Mouse (Mus musculus): ENCODE data around the gene Pten.
A peak's percentile ranks its signal among the peaks of the same experiment; 100 is the strongest.

The Pten gene

DNA sequence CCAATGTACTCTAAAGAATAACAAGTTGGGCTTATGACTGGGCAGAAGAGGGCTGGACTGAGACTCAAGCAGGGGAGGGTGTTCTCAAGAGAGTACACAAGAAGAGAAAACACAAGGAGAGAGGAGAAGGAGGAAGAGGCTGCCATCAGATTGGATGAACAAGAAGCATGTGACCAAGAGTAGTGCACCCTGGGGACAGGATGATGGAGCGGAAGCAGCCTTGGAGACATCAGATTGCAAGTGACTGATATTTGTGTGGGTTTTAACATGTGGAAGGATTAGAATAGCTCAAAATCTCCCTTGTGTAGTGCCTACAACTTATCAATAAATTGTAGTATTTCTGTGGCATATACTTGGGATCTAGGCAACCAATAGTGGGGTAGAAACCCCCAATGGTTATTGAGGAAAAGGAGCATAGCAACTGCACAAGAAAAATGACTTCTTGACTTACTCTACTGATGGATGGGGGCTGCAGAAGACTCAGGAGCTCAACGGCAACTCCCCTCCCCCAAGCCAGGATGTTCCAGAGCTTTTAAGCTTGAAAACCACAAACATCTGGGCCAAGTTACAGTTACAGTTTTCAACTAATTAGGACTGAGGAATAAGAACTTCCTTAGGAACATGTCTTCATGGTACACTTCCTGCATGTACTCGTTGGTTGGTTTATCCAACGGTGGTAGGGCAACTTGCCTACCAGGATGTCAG, 16.5 kb upstream of the Pten start:
- H3K4me1 ChIP-seq (replicated peaks; ENCODE audit: low read depth, low read length), result peaks cover 11% of the 10 kb centered on the region
- no peak overlapping the region for H3K4me3 ChIP-seq (replicated peaks; ENCODE audit: low read length)
- no peaks in the 10 kb centered on the region for H3K36me3 ChIP-seq (ENCODE audit: insufficient read depth, low read length)
- no peaks in the 10 kb centered on the region for H3K27me3 ChIP-seq (ENCODE audit: insufficient read depth, low read length)
- no peaks in the 10 kb centered on the region for H3K9me3 ChIP-seq (ENCODE audit: low read length)
- TF ChIP-seq CTCF (conservative IDR thresholded peaks at IDR 0.05; ENCODE audit: low read length) (no peak), NANOG (IDR thresholded peaks at IDR 0.05; ENCODE audit: borderline replicate concordance, low read length) (no peak), POU5F1 (IDR thresholded peaks at IDR 0.05; ENCODE audit: borderline replicate concordance, low read length) (no peak)

DNA sequence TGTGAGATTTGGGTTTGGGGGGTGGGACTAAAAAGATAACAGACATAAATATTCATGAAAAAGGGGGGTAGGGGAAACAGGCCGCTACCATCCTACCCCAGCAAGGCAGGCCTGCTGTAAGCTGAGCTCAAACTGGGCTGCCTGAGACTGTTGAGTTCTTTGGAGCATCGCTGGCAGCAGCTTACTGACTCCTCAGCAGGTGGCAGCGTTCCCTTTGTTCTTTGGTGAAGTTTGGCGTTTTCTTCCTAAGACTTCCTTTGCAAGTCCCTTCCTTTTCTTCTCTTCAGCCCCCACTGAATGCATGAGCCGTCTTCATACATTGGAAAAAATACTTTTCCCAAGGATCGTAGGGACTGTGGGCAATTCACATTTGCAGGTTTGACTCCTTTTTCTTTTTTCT, 7.9 kb upstream of the Pten start:
- no peaks in the 10 kb centered on the region for H3K36me3 ChIP-seq (ENCODE audit: insufficient read depth, low read length)
- H3K27me3 ChIP-seq (ENCODE audit: insufficient read depth, low read length), result no peaks in the 10 kb centered on the region
- H3K4me3 ChIP-seq (replicated peaks; ENCODE audit: low read length), result 0 out of 2 replicates have a peak overlapping the region, but pooled peaks have one; percentile 4
- peaks cover 24% of the 10 kb centered on the region for H3K4me1 ChIP-seq (replicated peaks; ENCODE audit: low read depth, low read length)
- TF ChIP-seq CTCF (conservative IDR thresholded peaks at IDR 0.05; ENCODE audit: low read length) (no peak), NANOG (IDR thresholded peaks at IDR 0.05; ENCODE audit: borderline replicate concordance, low read length) (no peak), POU5F1 (IDR thresholded peaks at IDR 0.05; ENCODE audit: borderline replicate concordance, low read length) (no peak)
- no peaks in the 10 kb centered on the region for H3K9me3 ChIP-seq (ENCODE audit: low read length)

DNA sequence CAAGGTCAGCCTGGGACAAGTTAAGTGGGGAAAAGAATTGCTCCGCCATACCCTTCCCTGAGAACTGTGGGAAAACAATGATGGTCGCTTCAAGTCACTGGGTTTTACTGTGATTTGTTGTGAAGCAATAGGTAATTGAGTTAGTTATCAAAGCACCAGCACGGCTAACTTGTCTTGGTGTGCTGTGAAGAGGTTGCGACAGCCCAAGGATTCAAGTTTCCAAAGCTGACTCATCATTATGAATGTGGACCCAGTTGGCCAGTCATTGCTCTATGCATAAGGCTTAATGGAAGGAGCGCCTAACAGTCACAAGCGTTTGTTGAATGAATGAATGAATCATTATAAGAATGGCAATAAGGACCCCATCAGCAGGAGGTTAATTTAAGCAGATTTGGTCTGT, 4.9 kb upstream of the Pten start:
- TF ChIP-seq CTCF (conservative IDR thresholded peaks at IDR 0.05; ENCODE audit: low read length) (no peak), NANOG (IDR thresholded peaks at IDR 0.05; ENCODE audit: borderline replicate concordance, low read length) (no peak), POU5F1 (IDR thresholded peaks at IDR 0.05; ENCODE audit: borderline replicate concordance, low read length) (no peak)
- H3K27me3 ChIP-seq (ENCODE audit: insufficient read depth, low read length), result no peaks in the 10 kb centered on the region

DNA sequence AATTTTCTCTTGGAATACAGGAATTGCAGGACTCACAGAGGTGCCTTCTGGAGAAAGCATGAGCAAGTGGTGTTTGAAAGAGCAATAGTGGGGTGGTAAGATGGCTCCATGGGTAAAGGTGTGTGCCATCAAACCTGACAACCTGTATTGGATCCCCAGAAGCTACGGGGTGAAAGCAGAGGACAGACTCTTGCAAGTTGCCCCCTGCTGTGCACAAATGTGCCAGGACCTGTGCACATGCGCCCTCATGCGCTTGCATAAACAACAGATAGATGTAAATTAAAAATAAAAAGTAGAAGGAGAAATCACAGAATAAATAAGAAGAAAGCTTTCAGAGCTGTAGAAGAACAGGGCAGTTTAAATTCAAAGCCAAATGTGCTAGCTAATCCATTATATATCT, 3.9 kb upstream of the Pten start:
- Histone ChIP-seq H3K27me3 (ENCODE audit: insufficient read depth, low read length) (no peaks in the 10 kb centered on the region), H3K4me1 (replicated peaks; ENCODE audit: low read depth, low read length) (peaks cover 36% of the 10 kb centered on the region), H3K9me3 (ENCODE audit: low read length) (no peaks in the 10 kb centered on the region), H3K4me3 (replicated peaks; ENCODE audit: low read length) (no peak overlapping the region), H3K36me3 (ENCODE audit: insufficient read depth, low read length) (no peaks in the 10 kb centered on the region)
- no peak for TF ChIP-seq POU5F1 (IDR thresholded peaks at IDR 0.05; ENCODE audit: borderline replicate concordance, low read length)
- no peak for TF ChIP-seq NANOG (IDR thresholded peaks at IDR 0.05; ENCODE audit: borderline replicate concordance, low read length)
- no peak for TF ChIP-seq CTCF (conservative IDR thresholded peaks at IDR 0.05; ENCODE audit: low read length)

More for the DNA sequence above, 4.9 kb upstream of the Pten start:
- H3K4me3 ChIP-seq (replicated peaks; ENCODE audit: low read length), result no peak overlapping the region
- no peaks in the 10 kb centered on the region for H3K36me3 ChIP-seq (ENCODE audit: insufficient read depth, low read length)
- no peaks in the 10 kb centered on the region for H3K9me3 ChIP-seq (ENCODE audit: low read length)
- peaks cover 36% of the 10 kb centered on the region for H3K4me1 ChIP-seq (replicated peaks; ENCODE audit: low read depth, low read length)

DNA sequence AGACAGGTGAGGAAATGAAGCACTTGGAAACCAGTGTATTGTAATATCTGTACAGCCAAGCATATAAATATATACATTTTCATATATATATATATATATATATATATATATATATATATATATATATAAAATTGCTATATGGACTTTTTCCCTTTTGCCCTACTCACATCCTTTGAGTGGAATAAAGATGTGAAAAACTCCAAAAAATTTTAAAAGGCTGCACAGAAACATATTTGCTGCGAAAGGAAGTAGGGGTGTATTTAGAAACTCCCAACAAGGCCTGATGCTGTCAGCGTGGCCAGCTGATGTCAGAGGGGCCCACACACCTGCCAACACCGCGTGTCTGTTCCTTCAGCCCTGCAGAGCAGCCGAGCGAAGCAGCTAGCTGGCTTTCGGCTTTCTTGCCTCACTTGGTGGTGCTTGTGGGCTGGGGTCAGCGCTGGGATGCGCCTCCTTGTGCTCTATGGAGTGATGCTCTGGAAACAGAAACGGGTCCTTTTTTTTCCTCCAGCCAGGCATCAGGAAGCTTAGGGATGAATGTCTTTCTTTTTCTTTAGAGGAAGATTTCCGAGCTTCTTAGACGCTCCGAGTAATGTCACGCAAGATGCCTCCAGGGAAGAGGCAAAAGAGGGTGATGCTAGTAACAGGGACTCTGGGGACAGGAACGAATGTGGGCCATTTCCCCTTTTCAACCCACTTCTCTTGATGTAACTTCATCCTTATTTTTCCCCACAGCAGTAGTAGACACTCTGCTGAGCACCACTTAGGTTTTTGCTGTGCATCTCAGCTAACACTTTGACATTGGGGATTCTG, 2.9 kb upstream of the Pten start:
- Histone ChIP-seq H3K9me3 (ENCODE audit: low read length) (no peaks in the 10 kb centered on the region), H3K4me1 (replicated peaks; ENCODE audit: low read depth, low read length) (peaks cover 31% of the 10 kb centered on the region), H3K4me3 (replicated peaks; ENCODE audit: low read length) (peak overlapping the region; percentile 90), H3K27me3 (ENCODE audit: insufficient read depth, low read length) (no peaks in the 10 kb centered on the region), H3K36me3 (ENCODE audit: insufficient read depth, low read length) (peaks cover 3% of the 10 kb centered on the region)
- no peak for TF ChIP-seq CTCF (conservative IDR thresholded peaks at IDR 0.05; ENCODE audit: low read length)
- no peak for TF ChIP-seq NANOG (IDR thresholded peaks at IDR 0.05; ENCODE audit: borderline replicate concordance, low read length)
- TF ChIP-seq POU5F1 (IDR thresholded peaks at IDR 0.05; ENCODE audit: borderline replicate concordance, low read length), result no peak

DNA sequence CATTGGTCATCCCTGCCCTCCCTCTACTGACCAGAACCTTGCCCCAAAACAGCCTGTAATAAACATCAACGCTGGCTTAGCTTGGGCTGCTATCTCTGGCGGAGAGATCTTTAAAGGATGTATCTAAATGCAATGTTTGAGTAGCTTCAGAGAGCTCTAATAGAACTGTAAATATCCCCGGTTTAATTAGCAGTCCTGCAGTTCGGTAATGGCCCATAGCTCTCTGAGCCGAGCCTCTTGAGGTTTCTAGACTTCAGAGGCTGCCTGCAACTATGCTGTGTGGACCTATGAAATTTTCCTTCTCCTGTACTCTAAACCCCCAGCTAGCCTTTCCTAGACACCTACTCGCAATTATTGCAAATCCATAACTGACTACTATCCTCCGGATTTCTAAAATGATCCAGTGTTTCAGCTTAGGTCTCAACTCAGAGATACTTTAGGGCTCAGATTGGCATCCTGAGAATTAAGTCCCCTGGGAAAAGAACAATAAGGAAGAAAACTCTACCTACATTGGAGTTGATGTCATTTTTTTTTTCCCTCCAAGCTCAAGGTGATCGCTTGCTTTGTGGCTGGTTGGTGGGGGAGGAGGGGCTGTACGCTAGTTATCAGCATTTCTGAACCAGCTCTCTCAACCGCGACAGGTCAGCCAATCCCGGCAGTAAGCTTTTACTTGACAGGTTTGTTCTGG, 2.0 kb upstream of the Pten start:
- no peaks in the 10 kb centered on the region for H3K27me3 ChIP-seq (ENCODE audit: insufficient read depth, low read length)
- no peaks in the 10 kb centered on the region for H3K9me3 ChIP-seq (ENCODE audit: low read length)
- peaks cover 33% of the 10 kb centered on the region for H3K4me1 ChIP-seq (replicated peaks; ENCODE audit: low read depth, low read length)
- TF ChIP-seq CTCF (conservative IDR thresholded peaks at IDR 0.05; ENCODE audit: low read length) (no peak), POU5F1 (IDR thresholded peaks at IDR 0.05; ENCODE audit: borderline replicate concordance, low read length) (no peak), NANOG (IDR thresholded peaks at IDR 0.05; ENCODE audit: borderline replicate concordance, low read length) (no peak)
- peaks cover 6% of the 10 kb centered on the region for H3K36me3 ChIP-seq (ENCODE audit: insufficient read depth, low read length)
- H3K4me3 ChIP-seq (replicated peaks; ENCODE audit: low read length), result peak overlapping the region; percentile 90

DNA sequence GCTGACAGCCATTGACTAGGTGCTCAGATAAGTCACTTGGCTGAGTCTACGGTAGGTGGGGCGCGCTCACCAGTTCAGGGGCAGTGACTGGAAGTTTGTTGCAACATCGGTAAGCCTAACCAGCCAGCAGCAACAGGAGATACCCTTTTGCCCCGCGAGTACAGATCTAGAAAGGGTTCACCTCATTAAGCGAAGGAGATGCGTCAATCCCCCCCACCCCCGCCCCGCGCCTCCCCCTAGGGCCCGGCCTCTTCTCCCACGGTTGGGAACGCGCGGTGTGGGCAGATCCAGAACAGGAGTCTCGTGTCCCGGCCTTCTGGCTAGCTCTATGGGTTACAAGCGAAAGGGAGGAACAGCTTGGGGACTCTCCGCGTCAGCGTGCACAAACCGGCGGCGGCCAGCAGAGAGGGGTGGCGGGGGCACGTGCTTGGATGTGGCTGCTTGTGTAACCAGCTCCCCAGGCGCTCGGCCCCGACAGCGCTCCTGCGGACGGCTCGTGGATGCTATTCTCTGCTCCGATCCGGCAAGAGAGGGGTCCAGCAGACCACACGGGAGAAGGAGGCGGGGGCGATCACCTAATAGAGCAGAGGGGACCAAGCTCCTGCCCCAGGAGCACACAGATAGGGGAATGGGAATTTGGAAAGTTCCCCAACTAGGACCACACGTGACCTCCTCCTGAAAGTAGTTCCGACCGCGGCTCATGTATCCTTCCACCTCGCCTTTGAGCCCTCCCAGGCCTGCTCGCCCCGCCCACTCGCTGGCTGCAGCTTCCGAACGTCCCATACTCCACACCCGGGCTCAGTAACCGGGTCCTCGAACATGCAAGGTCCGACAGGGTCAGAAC, 1.3 kb upstream of the Pten start:
- no peaks in the 10 kb centered on the region for H3K27me3 ChIP-seq (ENCODE audit: insufficient read depth, low read length)
- H3K9me3 ChIP-seq (ENCODE audit: low read length), result no peaks in the 10 kb centered on the region
- TF ChIP-seq CTCF (conservative IDR thresholded peaks at IDR 0.05; ENCODE audit: low read length) (no peak), POU5F1 (IDR thresholded peaks at IDR 0.05; ENCODE audit: borderline replicate concordance, low read length) (no peak), NANOG (IDR thresholded peaks at IDR 0.05; ENCODE audit: borderline replicate concordance, low read length) (no peak)
- peaks cover 40% of the 10 kb centered on the region for H3K4me1 ChIP-seq (replicated peaks; ENCODE audit: low read depth, low read length)
- peaks cover 12% of the 10 kb centered on the region for H3K36me3 ChIP-seq (ENCODE audit: insufficient read depth, low read length)
- peak overlapping the region; percentile 90 for H3K4me3 ChIP-seq (replicated peaks; ENCODE audit: low read length)

DNA sequence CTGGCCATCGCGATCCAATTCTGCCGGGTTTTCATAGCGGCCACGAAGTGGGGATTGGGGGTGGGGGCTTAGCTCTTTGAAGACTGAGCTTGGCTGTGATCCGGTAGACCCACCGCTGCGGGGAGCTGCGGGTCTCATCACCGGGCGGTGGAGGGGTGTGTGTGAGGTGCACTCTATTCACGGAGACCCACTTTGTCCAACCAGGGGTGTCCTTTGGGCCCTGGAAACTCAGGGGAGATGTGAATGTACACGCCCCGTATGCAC, 729 bp upstream of the Pten start:
- TF ChIP-seq POU5F1 (IDR thresholded peaks at IDR 0.05; ENCODE audit: borderline replicate concordance, low read length), result no peak
- TF ChIP-seq CTCF (conservative IDR thresholded peaks at IDR 0.05; ENCODE audit: low read length), result no peak
- TF ChIP-seq NANOG (IDR thresholded peaks at IDR 0.05; ENCODE audit: borderline replicate concordance, low read length), result no peak
- H3K4me3 ChIP-seq (replicated peaks; ENCODE audit: low read length), result peak overlapping the region; percentile 90
- peaks cover 15% of the 10 kb centered on the region for H3K36me3 ChIP-seq (ENCODE audit: insufficient read depth, low read length)
- H3K4me1 ChIP-seq (replicated peaks; ENCODE audit: low read depth, low read length), result peaks cover 46% of the 10 kb centered on the region
- no peaks in the 10 kb centered on the region for H3K27me3 ChIP-seq (ENCODE audit: insufficient read depth, low read length)
- no peaks in the 10 kb centered on the region for H3K9me3 ChIP-seq (ENCODE audit: low read length)

Measured in E14TG2a.4 (cell line).